Mouse (Mus musculus) Patski (cell line): Measurements from ENCODE around the gene Thg1l. TPM values are rescaled to one million over a fixed set of nuclear protein-coding genes. Genes with fewer than 3 reads are reported as not detected.

ENCODE experiments used
- ATAC-seq: fragments of 100-300 bp; one replicate; pipeline ENCODE4 v1.8.0; 2021
- CTCF ChIA-PET: fragments of 350-600 bp; sonication (Branson Sonifier 250); formaldehyde crosslinking; loops from one replicate; lab custom pipeline; 2022; ENCODE audit warnings: inconsistent platforms; lab: Charles Lee
- POLR2A ChIA-PET: fragments of 350-600 bp; sonication (Branson Sonifier 250); formaldehyde crosslinking; loops from one replicate; lab custom pipeline; 2022; ENCODE audit warnings: antibody characterized with exemption, inconsistent platforms; lab: Charles Lee
- DNase-seq: peaks from one replicate; pipeline ENCODE4 v3.0.0-alpha.2; 2011; ENCODE audit warnings: low read depth, low spot score
- H3K27me3 ChIP-seq: fragments of 371-371 bp; one replicate; pipeline ENCODE4 v1.5.1; 2021
- CTCF ChIP-seq: fragments of 100-300 bp; IDR thresholded peaks from one replicate; pipeline ENCODE4 v1.5.1; 2021
- in situ Hi-C: fragments of 300-500 bp; cut with MboI; formaldehyde crosslinking; loops from 3 replicates; pipeline ENCODE4 v1.11.1; 2018; ENCODE audit warnings: low pct_unique_long_range_greater_than_20kb, mixed read lengths
- polyA plus RNA-seq: library from polyadenylated mRNA; unstranded; gene quantifications from one replicate; pipeline ENCODE4 v1.2.3, GENCODE M21; 2021

The Thg1l gene
- 9.6 TPM for polyA plus RNA-seq

DNA sequence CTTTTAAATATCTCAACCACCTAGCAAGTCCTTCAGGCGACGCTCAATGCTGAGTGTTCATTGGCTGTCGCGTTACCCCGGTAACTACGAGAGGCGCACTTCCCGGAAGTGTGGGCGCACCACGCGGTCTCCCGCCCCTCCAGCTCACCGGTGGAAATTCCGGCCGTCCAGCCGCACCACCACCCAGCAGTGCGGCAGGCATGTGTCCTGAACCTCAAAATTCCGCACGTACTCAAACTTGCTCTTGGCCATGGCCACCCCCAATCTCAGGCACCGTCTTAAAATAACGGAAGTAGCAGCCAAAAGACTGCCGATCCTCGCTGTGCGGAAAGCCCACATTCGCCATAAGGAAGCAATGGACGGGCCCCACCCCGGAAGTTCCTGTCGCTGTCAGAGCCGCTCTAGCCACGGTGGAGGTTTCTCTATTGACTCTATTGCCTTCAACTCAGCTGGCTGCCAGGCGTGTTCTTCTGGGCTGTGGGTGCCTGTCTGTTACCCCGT is at the start of gene Thg1l:
Thg1l (minus strand) TSS at position 368 of the 501 bp plus-strand sequence.
- H3K27me3 ChIP-seq: no peaks in the 10 kb centered on the region
- no peak for TF ChIP-seq CTCF
- in situ Hi-C loops: loop anchor here (5.0 kb wide), 1 partner anchor 252 kb away; no protein-coding TSS in a partner anchor
- peak; percentile 64 for DNase-seq
- ATAC-seq: peak; percentile 96
- ChIA-PET CTCF (interaction anchor here (2.8 kb wide), 1 partner anchor 10 kb away, joined by 21 read pairs; the partner anchor contains the start of gene Lsm11), POLR2A (interaction anchor here (1.1 kb wide), 1 partner anchor 9 kb away, joined by 4 read pairs; no protein-coding TSS in a partner anchor)

DNA sequence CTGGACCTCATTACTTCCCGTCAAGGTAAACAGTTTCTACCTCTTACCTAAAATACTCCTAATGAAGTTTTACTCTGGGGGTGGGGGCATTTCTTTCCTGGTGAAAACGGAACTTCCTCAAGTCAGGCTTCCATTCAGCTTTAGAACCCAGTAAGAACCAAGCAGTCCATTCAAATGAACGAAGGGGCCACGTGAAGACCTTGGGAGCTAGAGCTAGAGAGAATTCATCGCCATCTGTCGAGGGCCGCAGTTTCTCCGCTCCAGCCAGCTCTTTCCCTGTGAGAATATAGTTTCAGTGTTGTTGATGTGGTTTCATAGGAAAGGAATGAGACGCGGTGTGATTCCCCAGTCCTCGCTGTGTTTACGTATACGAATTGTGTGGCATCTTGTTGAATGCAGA is 36.8 kb upstream of the Thg1l start:
- no peak for TF ChIP-seq CTCF
- peaks cover 40% of the 10 kb centered on the region for H3K27me3 ChIP-seq
- CTCF ChIA-PET: no interaction called here
- DNase-seq (no peak), ATAC-seq (no peak)
- in situ Hi-C loops: no loop called here
- POLR2A ChIA-PET: no interaction called here

DNA sequence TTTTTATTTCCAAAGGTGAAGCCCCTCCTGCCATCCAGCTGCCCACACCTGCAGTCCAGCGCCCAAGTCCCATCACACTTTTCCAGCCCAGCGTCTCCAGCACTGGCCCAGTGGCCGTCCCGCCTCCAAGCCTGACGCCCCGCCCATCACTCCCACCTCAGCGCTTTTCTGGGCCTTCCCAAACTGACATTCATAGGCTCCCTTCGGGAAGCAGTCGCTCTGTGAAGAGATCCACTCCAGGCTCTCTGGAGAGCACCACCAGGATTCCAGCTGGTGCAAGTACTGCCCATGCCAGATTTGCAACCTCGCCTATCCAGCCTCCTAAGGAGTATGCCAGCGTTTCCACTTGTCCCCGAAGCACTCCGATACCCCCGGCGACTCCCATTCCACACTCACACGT is 36.3 kb upstream of the Thg1l start:
- in situ Hi-C loops: no loop called here
- no peak for DNase-seq
- TF ChIP-seq CTCF: no peak
- ChIA-PET CTCF (interaction anchor here (0.7 kb wide), 1 partner anchor 17 kb away, joined by 3 read pairs; no protein-coding TSS in a partner anchor), POLR2A (no interaction called here)
- H3K27me3 ChIP-seq: peaks cover 43% of the 10 kb centered on the region
- ATAC-seq: no peak

DNA sequence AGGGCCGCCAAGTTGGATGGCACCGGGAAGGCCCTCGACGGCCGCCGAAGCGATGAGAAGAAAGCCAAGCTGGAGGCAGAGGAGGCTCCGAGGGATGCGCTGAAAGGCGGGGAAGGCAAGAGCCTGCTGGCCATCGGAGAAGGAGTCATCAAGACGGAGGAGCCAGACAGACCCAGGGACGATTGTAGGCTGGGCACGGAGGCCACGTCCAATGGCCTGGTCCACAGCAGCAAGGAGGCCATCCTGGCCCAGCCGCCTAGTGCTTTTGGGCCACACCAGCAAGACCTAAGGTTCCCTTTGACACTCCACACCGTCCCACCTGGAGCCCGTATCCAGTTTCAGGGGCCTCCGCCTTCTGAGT is 25.6 kb upstream of the Thg1l start:
- DNase-seq (no peak), ATAC-seq (no peak)
- ChIA-PET POLR2A (no interaction called here), CTCF (no interaction called here)
- peaks cover 38% of the 10 kb centered on the region for H3K27me3 ChIP-seq
- no peak for TF ChIP-seq CTCF
- in situ Hi-C loops: no loop called here

DNA sequence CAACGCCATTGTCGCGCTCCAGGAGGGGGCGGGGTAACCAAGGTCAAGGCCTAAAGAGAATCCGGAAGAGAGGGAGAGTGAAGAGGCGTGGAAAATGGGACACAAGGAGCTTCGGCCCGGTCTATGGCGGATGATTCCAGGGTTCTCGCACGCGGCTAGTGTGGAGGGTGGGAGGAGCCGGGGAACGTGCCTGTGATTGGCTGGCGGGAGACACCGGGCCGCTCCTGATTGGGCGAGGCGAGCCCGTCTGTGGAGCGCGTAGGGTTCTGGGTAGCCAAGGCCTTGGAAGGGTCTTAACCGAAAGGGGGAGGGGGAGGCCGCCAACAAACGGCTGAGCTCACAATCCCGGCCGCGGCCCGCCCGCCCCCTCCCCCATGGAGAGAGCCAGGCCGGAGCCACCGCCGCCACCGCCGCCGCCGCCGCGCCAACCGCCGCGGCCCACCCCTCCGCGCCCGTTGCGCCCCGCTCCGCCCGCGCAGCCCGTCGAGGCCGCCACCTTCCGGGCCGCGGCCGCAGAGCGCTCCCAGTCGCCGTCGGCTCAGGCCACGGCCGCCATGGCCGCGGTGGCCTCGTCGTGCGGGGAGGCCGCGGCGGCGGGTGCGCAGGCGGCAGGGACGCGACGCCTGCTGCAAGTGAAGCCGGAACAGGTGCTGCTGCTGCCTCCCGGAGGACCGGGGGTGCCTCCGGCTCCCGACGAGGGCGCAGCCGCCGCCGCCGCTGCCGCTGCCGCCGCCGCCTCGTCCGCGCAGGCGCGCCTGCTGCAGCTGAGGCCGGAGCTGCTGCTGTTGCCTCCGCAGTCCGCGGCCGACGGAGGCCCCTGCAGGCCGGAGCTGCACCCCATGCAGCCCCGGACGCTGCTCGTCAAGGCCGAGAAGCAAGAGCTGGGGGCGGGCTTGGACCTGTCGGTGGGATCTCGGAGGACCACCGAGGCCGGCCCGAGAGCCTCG is 24.9 kb upstream of the Thg1l start, which contains the start of gene Sox30:
Sox30 (plus strand) TSS at position 365 of the 947 bp plus-strand sequence.
- no peak for ATAC-seq
- POLR2A ChIA-PET: no interaction called here
- in situ Hi-C loops: no loop called here

DNA sequence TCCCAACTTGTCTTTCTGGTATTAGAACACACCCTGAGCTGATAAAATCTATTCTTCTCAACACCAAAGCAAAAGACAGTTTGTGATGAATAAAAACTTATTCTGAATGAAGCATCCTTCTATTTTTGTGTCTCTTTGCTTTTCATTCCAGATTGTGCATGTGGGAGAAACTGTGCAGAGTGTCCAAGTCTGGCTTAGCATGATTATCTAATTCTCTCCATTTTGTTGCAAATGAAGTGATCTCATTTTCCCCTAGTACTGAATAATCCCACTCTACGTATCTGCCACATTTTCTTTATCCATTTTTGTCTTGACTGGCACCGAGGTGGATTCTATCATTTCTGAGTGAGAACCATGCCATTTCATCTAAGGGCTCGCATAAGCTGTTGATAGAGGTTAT is 20.8 kb upstream of the Thg1l start:
- DNase-seq (no peak), ATAC-seq (no peak)
- in situ Hi-C loops: no loop called here
- ChIA-PET POLR2A (no interaction called here), CTCF (no interaction called here)
- no peak for TF ChIP-seq CTCF
- peaks cover 23% of the 10 kb centered on the region for H3K27me3 ChIP-seq

More for the DNA sequence above, 24.9 kb upstream of the Thg1l start, which contains the start of gene Sox30:
- peaks cover 36% of the 10 kb centered on the region for H3K27me3 ChIP-seq
- CTCF ChIA-PET: no interaction called here
- no peak for TF ChIP-seq CTCF
- DNase-seq: no peak

DNA sequence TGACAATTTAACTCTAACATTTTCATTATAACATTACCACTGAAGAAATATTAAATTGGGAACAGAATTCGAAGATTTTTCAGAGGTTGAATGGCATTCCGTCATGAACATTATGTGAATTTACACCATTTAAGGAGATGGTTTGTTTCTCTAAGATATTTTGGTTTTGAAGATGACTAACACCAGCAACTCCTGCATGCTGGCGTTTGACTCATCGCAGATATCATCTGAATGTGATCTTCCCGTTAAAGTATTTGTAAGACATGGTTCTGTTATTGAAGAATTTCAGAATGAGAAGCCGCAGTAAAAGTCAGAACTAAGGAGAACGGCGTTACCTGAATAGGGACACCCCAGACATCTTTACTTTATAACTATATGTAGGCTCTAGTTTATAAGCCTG is 19.2 kb upstream of the Thg1l start:
- POLR2A ChIA-PET: no interaction called here
- in situ Hi-C loops: no loop called here
- CTCF ChIA-PET: interaction anchor here (0.9 kb wide), 1 partner anchor 17 kb away, joined by 3 read pairs; no protein-coding TSS in a partner anchor
- DNase-seq: no peak
- no peak for ATAC-seq
- TF ChIP-seq CTCF: no peak
- H3K27me3 ChIP-seq: peaks cover 23% of the 10 kb centered on the region

DNA sequence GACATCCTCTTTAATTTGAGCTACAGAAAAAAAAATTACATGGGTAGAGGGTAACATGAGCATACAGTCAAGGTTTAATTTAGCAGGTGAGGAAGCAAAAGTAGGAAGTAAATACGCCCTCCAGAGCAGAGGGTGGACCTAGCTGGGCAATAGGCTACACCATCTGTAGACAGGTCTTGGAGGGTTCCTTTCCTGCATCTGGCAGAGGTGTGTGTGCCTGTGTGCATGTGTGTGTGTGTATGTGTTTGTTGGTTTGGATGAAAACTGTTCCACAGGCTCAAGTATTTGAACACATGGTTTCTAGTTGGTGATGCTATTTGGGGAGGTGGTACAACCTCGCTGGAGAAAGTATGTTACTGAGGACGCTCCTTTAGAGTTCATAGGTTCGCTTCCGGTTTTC is 18.3 kb upstream of the Thg1l start:
- ChIA-PET POLR2A (no interaction called here), CTCF (no interaction called here)
- in situ Hi-C loops: no loop called here
- DNase-seq (no peak), ATAC-seq (no peak)
- no peak for TF ChIP-seq CTCF
- H3K27me3 ChIP-seq: peaks cover 23% of the 10 kb centered on the region

DNA sequence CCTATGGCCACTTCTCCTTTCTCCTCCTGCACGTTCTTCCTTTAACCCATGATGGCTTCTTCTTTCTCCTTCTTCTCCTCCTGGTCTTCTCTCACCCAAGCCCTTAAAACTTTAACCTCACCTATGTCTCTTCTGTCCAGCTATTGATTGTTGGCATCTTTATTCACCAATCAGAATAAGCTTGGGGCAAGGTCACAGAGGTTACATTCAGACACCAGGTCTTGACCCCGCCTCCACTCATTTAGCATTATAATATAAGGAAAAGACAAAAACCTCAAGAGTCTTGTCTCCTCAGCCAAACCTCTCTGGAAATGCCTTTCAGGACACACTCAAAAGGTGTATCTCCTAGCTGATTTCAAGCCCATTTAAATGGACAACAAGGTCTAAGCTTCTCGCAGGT is 13.2 kb upstream of the Thg1l start:
- DNase-seq (no peak), ATAC-seq (no peak)
- H3K27me3 ChIP-seq: peaks cover 15% of the 10 kb centered on the region
- CTCF ChIA-PET: no interaction called here
- TF ChIP-seq CTCF: no peak
- in situ Hi-C loops: no loop called here
- POLR2A ChIA-PET: no interaction called here

DNA sequence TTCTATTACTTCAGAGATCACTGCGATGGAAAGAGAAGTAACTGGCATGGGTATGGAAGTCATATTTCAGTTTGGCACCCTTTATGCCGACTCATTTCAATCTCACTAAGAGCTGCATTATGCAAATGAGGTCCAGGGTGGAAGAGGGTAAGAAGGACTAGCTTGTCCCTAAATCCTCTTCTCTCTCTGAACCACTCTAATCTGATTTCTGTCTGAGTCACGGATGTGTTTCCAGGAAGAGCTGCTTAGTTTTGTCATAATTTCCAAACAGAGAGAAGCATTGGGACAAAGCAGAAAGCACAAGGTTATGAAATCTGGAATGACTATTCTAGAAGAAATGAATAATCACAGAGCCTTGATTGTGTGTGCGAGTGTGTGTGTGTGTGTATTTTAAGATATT is 11.6 kb upstream of the Thg1l start:
- CTCF ChIA-PET: no interaction called here
- H3K27me3 ChIP-seq: peaks cover 9% of the 10 kb centered on the region
- DNase-seq: no peak
- POLR2A ChIA-PET: no interaction called here
- no peak for ATAC-seq
- in situ Hi-C loops: no loop called here
- no peak for TF ChIP-seq CTCF

DNA sequence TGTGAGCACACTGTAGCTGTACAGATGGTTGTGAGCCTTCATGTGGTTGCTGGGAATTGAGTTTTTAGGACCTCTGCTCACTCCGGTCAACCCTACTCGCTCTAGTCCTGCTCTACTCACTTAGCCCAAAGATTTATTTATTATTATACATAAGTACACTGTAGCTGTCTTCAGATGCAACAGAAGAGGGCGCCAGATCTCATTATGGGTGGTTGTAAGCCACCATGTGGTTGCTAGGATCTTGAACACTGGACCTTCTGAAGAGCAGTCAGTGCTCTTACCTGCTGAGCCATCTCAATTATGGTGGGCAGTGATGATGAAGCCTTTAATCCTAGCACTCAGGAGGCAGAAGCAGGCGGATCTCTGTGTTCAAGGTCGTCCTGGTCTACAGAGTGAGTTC is 4.7 kb upstream of the Thg1l start:
- CTCF ChIA-PET: no interaction called here
- ATAC-seq (no peak), DNase-seq (no peak)
- H3K27me3 ChIP-seq: peaks cover under 1% of the 10 kb centered on the region
- in situ Hi-C loops: no loop called here
- POLR2A ChIA-PET: no interaction called here
- no peak for TF ChIP-seq CTCF
